Mouse (Mus musculus) ovary, adult 18-20 months (tissue): ENCODE data around the gene 1110008P14Rik.
"Not testable (repeated sequence)": the region's sequence is repeated elsewhere in the genome, so short reads cannot be mapped to it uniquely, and the experiment has no call there.

Experiments
- DNase-seq: peaks from one replicate; pipeline ENCODE4 v3.0.0; 2022; ENCODE audit warnings: low spot score, mixed read lengths

The 1110008P14Rik gene

GRCm38 (mm10) chr2:32362817-32363340 lies 18.9 kb downstream of the 1110008P14Rik start:
- DNase-seq, result peak; percentile 84

GRCm38 (mm10) chr2:32362274-32362673 lies 19.5 kb downstream of the 1110008P14Rik start:
- not testable (repeated sequence) for DNase-seq

- no peak for DNase-seq
Measured at GRCm38 (mm10) chr2:32361437-32361836, 20.3 kb downstream of the 1110008P14Rik start.

- DNase-seq, result peak; percentile 79
Measured at GRCm38 (mm10) chr2:32360741-32361140, 21.0 kb downstream of the 1110008P14Rik start.

GRCm38 (mm10) chr2:32358381-32358780 lies 23.4 kb downstream of the 1110008P14Rik start:
- no peak for DNase-seq

- DNase-seq, result no peak
Measured at GRCm38 (mm10) chr2:32357710-32358109, 24.0 kb downstream of the 1110008P14Rik start.

- DNase-seq, result no peak
Measured at GRCm38 (mm10) chr2:32356216-32356615, 25.5 kb downstream of the 1110008P14Rik start.

GRCm38 (mm10) chr2:32354336-32354895 lies 27.3 kb downstream of the 1110008P14Rik start:
- DNase-seq, result no peak

- no peak for DNase-seq
Measured at GRCm38 (mm10) chr2:32353836-32354235, 27.9 kb downstream of the 1110008P14Rik start.

- DNase-seq, result peak; percentile 76
Measured at GRCm38 (mm10) chr2:32353007-32353542, 28.7 kb downstream of the 1110008P14Rik start, which contains the start of gene Dnm1. Gene Dnm1, minus strand, starts transcription at chr2:32353338.

- no peak for DNase-seq
Measured at GRCm38 (mm10) chr2:32352151-32353006, 29.4 kb downstream of the 1110008P14Rik start, which contains the start of gene Ciz1. Gene Ciz1, plus strand, starts transcription at chr2:32352327.

GRCm38 (mm10) chr2:32351471-32351961 lies 30.2 kb downstream of the 1110008P14Rik start:
- no peak for DNase-seq

- DNase-seq, result no peak
Measured at GRCm38 (mm10) chr2:32350471-32351051, 31.2 kb downstream of the 1110008P14Rik start.

- DNase-seq, result no peak
Measured at GRCm38 (mm10) chr2:32349625-32350255, 32.0 kb downstream of the 1110008P14Rik start.

GRCm38 (mm10) chr2:32348311-32348710 lies 33.4 kb downstream of the 1110008P14Rik start:
- no peak for DNase-seq

GRCm38 (mm10) chr2:32347019-32347418 lies 34.7 kb downstream of the 1110008P14Rik start:
- DNase-seq, result no peak

- DNase-seq, result no peak
Measured at GRCm38 (mm10) chr2:32344598-32345321, 37.0 kb downstream of the 1110008P14Rik start.

- DNase-seq, result no peak
Measured at GRCm38 (mm10) chr2:32344056-32344455, 37.7 kb downstream of the 1110008P14Rik start.

GRCm38 (mm10) chr2:32343351-32343671 lies 38.4 kb downstream of the 1110008P14Rik start:
- no peak for DNase-seq

GRCm38 (mm10) chr2:32342539-32343350 lies 39.0 kb downstream of the 1110008P14Rik start:
- DNase-seq, result no peak
